Mouse (Mus musculus): ENCODE measurements around the gene Rmi1.
"Not testable (repeated sequence)": the region's sequence is repeated elsewhere in the genome, so short reads cannot be mapped to it uniquely, and the experiment has no call there.

Gene Rmi1

DNA sequence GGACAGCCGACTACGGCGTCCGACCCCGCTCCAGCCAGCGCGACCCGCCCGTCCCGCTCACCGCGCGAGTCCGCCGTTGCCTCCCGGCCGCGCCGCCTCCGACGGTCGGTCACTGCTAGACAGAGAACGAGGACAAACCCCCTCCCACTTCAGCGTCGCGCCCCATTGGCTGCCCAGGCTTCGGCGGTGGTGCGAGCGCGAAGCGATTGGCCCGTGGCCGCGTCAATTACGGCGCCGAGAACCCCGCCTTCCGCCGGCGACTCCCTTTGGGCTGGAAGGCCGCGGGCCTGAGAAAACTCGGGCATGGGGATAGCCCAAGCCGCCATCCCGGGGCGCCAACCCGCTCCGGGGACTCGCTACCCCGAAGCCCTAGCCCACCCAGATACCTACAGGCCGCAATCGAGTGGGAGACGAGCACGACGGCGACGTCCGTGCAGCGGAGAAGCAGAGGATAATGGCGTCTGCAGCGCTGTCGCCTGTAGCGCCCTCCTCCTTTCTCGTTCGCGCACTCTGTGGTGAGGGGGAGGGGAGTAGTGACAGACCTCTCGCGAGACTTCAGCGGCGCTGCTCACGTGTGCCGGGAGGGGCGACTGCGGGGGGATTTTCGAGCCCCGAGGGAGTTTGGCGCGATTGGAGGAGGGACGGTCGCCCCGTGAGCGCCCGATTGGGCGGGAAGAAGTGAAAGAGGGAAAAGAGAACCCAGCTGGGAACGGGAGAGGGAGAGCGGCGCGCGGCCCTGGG, at the start of gene Rmi1:
Rmi1 (plus strand) TSS at position 246 of the 741 bp plus-strand sequence.
- DNase-seq: peak; percentile 97

DNA sequence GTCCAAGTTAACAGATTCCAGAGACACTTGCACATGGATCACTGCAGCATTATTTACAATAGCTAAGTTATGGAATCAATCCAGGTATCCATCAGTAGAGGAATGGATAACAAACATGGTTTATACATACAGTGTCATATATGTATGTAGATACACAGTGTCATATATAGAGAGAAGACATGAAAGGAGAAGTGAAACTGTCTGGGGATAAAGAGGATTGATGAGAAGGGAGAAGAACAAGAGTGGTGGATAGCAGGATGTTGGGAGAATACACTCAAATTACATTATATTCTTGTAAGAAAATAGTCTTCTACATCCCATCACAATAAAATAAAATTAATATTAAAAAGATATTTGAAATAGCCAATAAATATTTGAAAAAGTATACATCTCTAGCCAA, 49.1 kb upstream of the Rmi1 start:
- no peak for DNase-seq

DNA sequence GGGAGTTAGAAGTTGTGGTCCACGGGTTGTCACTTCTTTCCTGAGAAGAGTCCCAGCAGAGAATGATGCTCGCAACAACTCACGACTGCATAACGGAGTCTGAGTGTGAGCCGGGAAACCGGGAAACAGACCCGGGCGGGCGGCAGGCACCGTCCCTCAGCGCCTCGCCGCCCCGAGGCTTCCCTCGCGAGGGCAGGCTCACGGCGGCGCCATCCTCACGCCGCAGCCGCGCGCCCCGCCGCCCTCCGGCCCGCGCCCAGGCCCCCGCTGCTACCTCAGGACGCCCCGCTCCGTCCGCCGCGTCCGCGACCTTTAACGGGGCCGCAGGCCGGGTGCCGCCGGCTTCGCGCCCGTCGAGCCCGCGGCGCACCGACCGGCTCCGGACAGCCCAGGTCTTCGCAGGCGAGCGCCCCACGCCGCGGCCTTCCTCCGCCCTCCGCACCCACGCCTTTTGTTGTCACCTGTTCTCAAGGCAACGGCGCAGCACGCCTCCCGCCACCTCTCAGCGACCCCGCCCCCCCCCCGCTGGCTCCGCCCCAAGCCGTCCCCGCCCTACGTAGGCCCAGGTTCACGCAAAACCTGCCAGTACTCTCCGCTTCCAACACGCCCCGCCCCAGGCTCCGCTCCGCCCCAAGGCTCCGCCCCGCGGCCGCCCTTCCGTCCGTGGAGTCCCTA, 43.3 kb upstream of the Rmi1 start, which contains the start of gene Kif27:
Kif27 (minus strand) TSS at position 494 of the 675 bp plus-strand sequence.
- peak; percentile 90 for DNase-seq

DNA sequence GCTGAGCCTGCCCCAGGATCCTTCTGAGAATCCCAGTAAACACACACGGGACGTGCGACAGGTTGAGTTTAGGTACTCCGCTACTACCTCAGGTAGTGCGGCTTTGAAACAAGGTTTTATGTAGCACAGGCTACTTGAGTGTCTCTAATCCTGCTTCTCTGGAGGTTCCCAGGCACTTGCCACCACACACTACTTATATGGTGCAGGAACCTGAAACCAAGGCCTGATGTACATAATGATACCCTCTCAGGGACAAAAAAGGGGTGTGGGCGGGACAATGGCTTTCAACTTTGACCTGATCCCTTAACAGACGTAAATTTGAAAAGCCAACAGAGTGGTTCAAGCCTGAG, 42.8 kb upstream of the Rmi1 start:
- no peak for DNase-seq

DNA sequence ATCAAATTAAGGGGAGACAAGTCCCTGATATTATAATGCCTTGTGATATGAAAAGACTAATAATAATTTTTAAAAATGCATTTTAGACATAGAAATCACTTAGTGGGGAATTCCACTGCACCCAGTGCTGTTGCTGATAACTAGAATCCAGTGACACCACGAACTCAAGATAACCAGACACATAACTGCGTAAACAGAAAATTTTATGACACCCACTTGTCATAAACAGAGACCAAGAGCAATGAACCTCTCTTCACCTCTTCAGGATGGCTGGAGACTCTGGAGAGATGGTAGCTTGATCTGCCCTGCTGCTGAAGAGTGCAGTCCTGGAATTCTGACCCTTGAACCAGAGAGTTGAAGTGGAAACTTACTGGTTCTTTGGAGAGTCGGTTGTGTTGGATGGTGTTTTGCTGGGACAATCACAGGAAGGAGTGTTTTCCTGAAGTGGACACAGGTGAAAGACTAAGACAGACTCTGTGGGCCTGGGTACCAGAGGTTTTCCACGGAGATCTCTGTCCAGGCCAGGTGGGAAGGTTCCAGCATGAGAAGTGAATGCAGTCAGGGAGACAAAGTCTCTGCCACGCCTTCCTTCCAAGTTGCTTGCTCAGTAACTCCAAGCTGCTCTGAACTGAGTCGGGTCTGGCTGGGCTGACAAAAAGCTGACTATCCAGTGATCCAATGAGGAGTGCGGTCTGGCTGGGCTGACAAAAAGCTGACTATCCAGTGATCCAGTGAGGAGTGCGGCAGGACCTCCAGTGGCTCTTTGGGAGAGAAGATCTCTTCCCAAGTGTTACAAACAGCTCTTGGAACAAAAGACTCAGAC, 37.5 kb upstream of the Rmi1 start:
- no peak for DNase-seq

DNA sequence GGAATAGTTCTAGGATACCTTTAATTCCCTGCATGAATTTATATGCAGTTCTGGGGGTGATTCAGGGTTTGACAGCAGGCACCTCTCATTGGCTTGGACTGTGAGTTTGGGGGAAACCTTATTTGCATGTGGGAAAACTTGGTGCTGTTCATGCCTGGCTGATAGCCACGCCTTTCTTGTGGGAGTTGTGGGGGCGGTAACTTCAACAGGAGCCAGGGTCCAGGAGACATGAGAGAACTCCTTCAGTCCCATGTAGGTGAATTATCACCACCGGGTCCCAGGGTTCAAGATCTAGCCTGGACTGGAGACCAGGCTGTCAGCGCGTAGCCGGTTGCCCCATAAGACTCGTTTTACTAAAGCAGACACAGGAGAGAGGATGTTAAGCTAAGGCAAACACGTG, 36.9 kb upstream of the Rmi1 start:
- not testable (repeated sequence) for DNase-seq

DNA sequence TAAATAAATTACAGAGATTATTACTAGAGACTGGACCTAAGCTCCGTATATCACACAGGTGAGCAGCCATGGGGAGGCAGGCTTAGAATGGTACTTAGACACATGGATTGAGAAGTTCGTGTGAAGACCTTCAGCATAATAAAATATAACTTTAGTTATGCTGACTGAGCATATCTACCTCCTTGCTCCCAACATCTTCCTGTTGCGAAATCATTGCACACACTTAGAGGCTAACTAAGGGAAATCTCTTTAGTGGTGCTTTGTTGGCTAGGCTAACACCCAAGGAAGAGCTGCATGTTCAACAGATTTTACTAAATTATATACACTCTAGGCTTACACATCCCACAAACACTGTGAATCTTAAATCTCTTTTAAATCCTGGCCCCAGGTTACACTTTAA, 35.7 kb upstream of the Rmi1 start:
- DNase-seq: no peak

DNA sequence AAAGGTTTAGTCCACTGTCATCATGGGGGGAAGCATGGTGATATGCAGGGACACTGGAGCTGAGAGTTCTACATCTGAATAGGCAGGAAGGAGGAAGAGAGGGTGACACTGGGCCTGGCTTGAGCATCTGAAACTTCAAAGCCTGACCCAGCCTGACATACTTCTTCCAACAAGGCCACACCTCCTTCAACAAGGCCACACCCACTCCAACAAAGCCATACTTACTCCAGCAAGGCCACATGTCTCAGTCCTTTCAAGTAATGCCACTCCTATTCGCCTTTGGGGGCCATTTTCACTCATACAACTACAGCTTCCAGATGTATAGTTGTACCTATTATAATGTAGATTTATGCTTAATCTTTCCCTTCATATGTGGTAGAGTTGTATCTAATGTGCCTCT, 34.4 kb upstream of the Rmi1 start:
- DNase-seq: no peak

DNA sequence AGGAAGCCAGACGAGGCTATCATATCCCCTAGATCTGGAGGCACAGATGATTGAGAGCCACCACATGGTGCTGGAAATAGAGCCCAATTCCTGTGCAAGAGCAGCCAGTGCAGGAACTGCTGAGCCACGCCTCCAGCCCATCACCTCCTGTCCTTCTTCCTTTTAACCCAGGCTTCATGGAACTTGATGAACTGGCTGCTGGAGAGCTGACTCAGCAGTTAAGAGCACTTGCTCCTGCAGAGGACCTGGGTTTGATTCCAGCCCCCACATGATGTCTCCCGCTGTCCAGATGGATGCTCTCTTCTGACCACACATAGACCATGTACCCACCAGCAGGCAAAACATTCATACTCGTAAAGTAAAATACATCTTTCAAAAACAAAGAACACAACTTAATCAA, 33.2 kb upstream of the Rmi1 start:
- no peak for DNase-seq

DNA sequence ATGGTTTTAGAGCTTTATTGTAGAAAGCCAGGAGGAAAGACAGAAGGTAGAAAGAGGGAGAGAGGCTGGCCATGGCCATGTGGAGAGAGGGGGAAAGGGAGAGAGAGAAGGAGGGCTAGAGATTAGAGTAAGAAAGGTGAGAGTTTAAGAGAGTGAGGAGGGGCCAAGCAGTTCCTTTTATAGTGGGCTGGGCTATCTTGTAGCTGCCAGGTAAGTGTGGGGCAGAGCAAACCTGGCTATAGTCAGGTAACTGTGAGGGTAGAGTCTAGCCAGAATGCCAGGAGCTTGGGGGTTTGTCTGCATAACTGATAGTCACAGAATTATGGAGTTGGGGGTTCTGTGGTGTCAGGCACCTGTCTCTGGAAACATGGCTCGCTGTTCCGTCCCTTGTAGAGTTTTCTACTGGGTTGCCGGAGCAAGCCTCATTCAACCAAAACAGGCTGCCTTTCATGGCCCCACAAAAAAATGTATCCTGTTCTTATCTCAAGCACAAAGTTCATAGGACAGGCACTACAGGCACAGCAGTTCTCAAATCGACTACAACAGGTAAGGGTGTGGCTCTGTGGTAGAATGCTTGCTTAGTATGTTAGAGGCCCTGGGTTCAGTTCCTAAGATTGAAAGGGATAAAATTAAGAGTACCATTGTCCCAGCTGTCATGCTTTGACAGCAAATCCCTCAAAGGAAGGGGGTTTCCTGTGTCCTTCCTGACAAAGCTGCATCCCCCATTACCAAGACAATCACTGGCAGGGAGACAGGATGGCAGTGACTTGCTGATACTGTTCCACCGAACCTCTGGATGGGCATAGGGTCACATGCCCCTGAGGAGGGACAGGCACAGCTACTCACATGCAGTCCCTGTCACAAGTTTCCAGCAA, 29.5 kb upstream of the Rmi1 start:
- DNase-seq: peak; percentile 45

DNA sequence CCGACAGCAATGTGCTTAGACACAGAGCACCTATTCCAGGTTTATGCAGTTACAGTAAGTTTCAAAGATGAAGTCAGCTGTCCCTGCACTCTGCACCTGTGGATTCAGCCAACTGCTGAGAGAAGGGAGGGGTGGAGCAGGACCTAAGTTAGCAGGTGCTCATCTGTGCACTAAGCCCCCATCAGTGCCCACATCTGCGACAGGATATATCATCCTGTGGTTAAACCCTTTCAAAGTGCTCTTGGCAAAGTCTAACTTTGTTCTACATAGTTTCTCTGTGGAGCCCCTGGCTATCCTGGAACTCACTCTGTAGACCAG, 28.9 kb upstream of the Rmi1 start:
- DNase-seq: no peak

DNA sequence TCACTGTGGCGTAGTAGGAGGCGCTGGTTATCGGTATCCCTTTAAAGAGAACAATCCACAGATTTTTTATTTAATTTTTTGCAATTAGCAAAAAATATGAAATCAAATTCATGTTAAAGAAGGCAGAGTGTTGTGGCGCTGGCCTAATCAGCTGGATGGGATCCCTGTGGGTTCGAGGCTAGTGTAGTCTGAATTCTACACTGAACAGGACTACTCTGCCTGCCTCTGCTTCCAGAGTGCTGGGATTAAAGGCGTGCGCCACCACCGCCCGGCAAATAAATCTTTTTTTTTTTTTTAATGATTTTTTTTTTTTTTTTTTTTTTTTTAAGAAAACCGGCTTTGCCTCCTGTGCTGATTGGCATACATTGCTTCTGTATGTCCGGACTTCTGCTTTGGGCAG, 17.7 kb upstream of the Rmi1 start:
- no peak for DNase-seq

DNA sequence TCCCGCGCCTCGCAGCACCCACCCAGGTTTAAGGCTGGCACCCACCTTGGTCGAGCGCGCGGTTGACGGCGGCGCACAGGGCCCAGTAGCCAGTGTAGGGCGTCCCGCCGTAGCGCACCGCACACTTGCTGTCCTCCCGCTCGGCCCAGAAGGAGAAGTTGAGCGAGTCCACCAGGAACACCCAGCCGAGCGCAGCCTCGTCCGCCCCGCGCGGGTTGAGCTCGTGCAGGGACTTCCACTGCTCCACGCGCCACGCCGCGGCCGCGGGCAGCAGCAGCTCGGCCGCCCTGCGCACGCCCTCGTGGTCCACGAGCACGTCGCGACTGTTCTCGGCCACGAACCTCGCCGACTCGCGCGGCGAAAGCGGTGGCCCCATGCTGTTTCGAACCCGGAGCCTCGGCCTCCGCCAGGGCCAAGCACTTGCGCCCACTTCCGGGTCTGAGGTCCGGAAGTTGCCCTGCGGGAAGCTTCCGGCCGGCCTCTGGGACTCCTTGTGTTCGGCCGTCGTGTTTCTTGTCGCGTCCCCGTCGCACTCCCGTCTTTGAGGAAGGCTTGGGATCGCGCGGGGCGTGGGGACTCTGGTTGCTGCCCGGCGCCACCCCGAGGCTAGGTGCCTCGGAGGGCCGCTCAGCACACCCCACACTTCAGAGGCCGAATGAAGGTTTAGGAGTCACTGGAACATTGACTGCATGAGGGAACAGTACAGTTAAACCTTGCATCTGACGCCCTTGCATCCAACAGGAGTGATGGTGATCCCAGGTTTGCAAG, 17.1 kb upstream of the Rmi1 start, which contains the start of gene 2210016F16Rik:
2210016F16Rik (minus strand) TSS at position 447 of the 768 bp plus-strand sequence.
- peak; percentile 77 for DNase-seq

DNA sequence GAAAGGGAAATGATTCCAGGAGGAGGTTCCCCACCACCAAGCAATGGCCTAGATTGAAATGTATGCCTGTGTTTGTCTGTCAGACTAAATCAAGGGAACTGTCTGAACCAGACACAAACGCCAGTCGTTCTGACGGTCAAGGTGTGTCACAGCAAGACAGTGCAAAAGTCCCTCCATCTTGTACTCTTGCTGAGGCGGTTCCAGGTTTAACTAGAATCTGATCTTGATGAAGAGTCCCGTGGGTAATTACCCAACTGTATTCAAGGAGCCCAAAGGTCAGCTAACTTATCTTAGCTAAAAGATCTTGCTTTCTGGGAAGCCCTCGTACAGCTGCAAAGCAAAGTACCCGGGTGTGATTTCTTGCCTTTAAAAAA, 16.5 kb upstream of the Rmi1 start:
- DNase-seq: no peak

DNA sequence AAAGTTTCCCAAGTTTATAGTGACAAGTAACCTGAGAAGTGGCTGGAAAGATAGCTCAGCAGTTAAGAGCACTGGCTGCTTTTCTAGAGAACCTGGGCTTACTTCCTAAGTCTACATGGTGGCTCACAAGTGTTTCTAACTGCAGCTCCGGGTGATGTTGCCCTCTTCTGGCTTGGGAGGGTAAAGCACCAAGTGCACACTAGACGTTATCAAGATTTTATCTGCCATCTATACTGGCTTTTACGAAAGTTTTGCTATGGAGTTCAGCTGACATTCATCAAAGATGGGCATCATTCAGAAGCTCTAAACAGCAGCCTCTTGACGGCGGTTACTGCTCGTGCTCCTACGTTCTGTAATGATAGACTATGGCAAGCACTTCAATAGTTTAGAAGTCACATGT, 14.1 kb upstream of the Rmi1 start:
- peak; percentile 89 for DNase-seq

DNA sequence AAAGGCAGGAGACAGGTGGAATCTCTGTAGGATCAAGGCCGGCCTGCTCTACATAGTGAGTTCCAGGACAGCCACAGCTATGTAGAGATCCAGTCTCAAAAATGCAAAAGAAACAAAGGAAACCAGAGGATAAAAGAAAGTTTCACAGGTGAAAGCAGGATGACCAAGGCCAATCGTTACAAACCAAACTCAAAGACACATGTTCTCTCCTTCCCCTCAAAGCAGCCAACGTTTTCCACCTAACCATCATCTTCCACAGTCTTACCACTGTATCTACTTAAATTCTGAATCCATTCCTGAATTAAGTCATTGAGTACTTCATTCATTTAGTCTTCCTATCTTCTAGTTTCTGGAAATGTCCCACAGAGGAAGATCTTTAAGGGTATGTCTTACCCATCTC, 13.7 kb upstream of the Rmi1 start:
- DNase-seq: no peak

DNA sequence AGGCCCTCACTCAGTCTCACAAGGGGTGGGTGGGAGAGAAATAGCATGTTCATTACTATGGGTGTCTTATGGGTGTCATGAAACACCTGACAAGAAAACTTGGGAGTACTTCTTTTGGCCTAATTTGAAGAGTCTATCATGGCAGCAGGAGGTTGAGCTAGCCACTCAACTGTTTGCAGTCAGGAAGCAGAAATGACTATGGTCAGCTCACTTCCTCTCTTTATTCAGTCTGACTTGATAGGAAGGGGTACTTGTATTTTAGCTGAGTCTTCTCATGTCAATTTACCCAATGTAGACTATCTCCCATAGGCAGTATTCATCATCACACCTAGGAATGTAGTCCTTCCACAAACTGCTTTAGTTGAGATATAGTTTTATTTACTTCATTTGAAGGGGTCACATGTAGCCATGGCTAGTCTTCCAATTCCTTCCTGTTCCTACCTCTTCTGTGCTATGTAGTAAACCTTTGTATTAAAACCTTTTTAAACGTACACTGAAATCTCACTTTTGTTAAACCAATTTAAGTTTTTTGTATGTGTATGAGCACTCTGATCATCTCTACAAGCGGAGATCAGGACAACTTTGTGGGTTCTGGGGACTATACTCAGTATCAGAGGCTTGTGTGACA, 12.6 kb upstream of the Rmi1 start:
- no peak for DNase-seq

DNA sequence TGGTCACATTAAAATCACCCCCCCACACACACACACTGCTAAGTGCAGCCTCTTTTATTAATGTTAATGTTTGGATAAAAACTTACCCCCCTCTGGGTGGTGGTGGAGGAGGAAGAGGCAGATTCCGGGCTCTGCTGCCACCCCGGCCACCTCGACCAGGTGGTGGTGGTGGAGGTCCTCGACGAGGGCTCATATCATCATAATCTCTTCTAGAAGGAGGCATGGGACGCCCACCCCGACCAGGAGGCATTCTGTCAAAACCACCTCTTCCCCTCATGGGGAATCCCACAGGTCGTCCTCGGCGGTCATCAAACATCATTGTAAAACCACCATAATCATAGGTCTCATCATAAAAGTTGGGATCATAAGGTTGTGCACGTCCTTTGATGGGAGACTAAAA, 7.7 kb upstream of the Rmi1 start:
- not testable (repeated sequence) for DNase-seq

DNA sequence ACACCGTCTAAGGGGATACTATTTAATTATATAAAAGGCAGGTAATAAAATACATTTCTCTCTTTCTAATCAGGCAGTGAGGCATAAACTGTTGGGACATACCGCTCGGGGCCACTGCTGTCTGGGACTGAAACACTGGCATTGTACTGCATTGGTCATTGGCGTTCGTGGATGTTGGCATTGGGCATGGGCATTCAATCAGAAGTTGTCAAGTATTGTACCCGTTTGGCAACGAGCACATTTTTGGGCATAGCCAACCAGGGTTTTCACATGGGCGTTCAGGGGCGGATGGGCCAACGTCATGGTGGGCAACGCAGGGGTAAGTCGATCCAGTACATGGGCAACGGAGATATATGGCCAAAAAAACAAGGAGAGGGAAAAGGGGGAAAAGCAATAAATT, 4.4 kb upstream of the Rmi1 start:
- no peak for DNase-seq

DNA sequence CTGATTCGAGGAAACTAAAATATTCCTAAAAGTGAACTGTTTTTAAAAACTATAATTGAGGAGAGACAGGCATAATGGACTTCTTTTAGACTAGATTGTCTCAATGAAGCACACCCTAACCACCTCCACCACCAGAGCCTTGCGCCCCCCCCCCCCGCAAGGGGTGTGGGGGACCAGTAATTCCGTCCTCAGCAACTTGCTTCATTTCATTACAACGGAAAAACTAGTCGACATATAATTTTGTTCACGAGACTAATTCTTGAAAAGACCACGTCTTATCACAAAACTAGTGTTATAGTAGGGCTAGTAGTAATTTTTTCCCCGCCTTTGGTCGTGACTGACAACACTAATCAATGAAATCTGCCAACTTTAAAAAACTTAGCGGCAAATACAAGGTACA, 1.5 kb upstream of the Rmi1 start:
- DNase-seq: no peak

DNA sequence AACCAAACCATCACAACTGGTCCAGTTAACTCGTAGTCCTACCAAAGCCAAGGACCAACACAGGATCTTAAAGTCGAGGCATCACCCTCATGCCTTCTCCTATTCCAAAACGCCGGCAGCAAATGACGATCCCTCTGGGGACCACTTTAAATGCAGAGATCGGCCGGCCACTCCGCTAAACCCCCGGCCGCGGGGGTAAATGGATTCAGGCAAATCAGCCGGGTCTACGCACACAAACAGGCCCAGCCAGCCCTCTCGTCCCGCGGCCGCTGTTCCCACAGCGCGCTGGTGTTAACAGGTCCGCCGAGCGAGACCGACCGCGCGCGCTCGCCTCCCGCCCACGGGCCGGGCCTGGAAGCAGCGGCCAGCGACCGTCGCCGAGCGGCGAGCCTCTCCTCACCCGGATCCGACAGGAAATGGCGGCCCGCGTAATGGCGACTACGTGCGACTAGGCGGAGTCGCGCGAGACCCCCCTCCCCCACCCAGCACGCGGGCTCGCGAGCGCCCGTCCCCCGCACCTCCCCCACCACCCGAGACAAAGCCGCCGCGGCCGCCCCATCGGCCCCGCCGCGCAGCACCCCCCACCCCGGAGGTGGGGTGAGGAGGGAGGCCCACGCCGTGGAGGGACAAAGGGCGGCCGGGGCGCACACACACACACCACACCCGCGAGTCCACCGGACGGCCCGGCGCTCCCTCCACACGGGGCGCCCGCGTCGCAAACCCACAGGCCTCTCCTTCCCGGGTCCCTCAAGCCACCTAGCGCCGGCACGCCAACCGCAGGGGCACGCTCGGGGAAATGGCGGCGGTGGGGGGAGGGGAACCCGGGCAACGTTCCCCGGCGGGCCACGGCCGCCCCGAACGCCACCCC, 679 bp upstream of the Rmi1 start:
- DNase-seq: peak; percentile 81

All from lung, postnatal 36 days (tissue).